Mouse (Mus musculus): Measurements from ENCODE around the gene Gli1. TPM values are rescaled to one million over a fixed set of nuclear protein-coding genes. Genes with fewer than 3 reads are reported as not detected.
A peak's percentile ranks its signal among the peaks of the same experiment; 100 is the strongest.
"Not testable (repeated sequence)": the region's sequence is repeated elsewhere in the genome, so short reads cannot be mapped to it uniquely, and the experiment has no call there.

Gene Gli1
- polyA plus RNA-seq, 1 experiment from 2014 or later: 2.0 TPM

DNA sequence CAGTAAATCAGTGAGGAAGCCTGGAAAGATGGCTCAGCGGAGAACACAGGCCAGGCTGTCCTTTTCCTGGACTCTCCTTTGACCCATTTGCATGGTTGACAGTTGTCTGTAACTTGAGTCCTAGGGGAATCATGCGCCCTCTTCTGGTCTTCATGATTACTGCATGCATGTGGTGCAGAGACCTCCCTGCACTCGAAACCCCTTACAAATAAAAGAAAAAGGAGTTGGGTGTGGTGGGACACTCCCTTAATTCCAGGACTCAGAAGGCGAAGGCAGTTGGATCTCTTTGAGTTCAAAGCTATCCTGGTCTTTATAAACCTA, 29.5 kb downstream of the Gli1 start:
- Histone ChIP-seq H3K27me3 (replicated peaks; ENCODE audit: control insufficient read depth, insufficient read depth, low read length) (no peaks in the 10 kb centered on the region), H3K9ac (ENCODE audit: low read depth, low read length) (peak overlapping the region; percentile 52; the same call in 1 of the 2 replicates), H3K9me3 (ENCODE audit: control insufficient read depth) (no peaks in the 10 kb centered on the region), H3K4me2 (replicated peaks; ENCODE audit: low read depth) (peak overlapping the region; percentile 76), H3K4me1 (replicated peaks; ENCODE audit: control insufficient read depth, insufficient read depth, low read length) (no peaks in the 10 kb centered on the region), H3K36me3 (ENCODE audit: control insufficient read depth, insufficient read depth) (peaks cover 15% of the 10 kb centered on the region), H3K27ac (ENCODE audit: low read depth, low read length) (peak overlapping the region; percentile 58), H3K4me3 (ENCODE audit: low read depth, low read length) (peak overlapping the region; percentile 60)
- ATAC-seq: peak; percentile 29; the same call in 1 of the 2 replicates
- TF ChIP-seq CTCF (IDR thresholded peaks at IDR 0.05; ENCODE audit: low read depth): peak; percentile 95
- 1% methylated on average over 4 of the region's 4 CpGs for WGBS

DNA sequence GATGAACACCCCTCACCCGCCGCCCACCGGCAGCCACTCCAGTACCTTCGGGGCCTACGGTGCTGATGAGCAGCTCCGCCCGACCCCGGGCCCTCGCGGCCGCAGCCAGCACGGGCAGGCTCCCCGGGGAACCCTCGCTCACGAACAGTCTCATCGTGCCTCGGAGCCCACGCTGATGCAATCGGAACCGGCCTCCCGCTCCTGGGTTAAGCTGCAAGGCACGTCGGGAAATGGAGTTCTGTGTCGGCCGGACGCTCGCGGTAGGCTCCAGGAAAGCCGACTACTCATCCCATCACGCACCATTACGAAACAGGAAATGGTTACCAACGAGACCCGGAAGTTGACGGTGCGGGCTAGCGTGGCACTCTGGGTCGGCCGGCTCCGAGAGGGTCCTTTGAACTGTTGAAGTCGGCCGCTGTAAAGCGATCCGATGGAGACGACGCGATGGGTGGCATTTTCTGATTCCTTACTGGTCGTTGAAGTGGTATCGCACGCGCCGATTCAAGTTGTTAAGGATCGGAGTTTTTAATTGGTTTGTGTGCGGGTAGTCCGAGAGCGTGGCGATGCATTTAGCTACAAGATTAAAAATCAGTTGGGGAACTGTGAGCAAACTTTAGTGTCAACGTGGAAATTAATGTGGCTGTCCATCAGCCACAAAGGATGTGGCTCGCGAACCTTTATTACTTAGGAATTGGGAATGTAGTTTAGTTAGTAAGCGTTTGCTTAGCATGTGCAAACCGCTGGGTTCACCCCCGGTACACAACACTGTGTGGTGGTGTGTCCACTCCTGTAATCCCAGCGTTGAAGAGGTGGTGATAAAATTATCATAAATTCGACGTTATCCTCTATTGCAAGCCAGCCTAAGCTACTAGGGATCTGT, 30.1 kb downstream of the Gli1 start, which contains the start of gene Mars:
Gene Mars (minus strand): TSS at position 311 of the 880 bp plus-strand sequence.
- 0% methylated on average over 65 of the region's 65 CpGs for WGBS
- TF ChIP-seq CTCF (IDR thresholded peaks at IDR 0.05; ENCODE audit: low read depth): no peak
- peak within 1 kb of the TSS; percentile 76 for H3K4me2 ChIP-seq (replicated peaks; ENCODE audit: low read depth)
- peak within 1 kb of the TSS; percentile 58 for H3K27ac ChIP-seq (ENCODE audit: low read depth, low read length)
- no peaks in the 10 kb centered on the region for H3K4me1 ChIP-seq (replicated peaks; ENCODE audit: control insufficient read depth, insufficient read depth, low read length)
- H3K36me3 ChIP-seq (ENCODE audit: control insufficient read depth, insufficient read depth): peaks cover 20% of the 10 kb centered on the region
- no peaks in the 10 kb centered on the region for H3K9me3 ChIP-seq (ENCODE audit: control insufficient read depth)
- H3K9ac ChIP-seq (ENCODE audit: low read depth, low read length): peak within 1 kb of the TSS; percentile 52
- peak within 1 kb of the TSS; percentile 60 for H3K4me3 ChIP-seq (ENCODE audit: low read depth, low read length)
- peak; percentile 92 for ATAC-seq
- H3K27me3 ChIP-seq (replicated peaks; ENCODE audit: control insufficient read depth, insufficient read depth, low read length): no peaks in the 10 kb centered on the region

DNA sequence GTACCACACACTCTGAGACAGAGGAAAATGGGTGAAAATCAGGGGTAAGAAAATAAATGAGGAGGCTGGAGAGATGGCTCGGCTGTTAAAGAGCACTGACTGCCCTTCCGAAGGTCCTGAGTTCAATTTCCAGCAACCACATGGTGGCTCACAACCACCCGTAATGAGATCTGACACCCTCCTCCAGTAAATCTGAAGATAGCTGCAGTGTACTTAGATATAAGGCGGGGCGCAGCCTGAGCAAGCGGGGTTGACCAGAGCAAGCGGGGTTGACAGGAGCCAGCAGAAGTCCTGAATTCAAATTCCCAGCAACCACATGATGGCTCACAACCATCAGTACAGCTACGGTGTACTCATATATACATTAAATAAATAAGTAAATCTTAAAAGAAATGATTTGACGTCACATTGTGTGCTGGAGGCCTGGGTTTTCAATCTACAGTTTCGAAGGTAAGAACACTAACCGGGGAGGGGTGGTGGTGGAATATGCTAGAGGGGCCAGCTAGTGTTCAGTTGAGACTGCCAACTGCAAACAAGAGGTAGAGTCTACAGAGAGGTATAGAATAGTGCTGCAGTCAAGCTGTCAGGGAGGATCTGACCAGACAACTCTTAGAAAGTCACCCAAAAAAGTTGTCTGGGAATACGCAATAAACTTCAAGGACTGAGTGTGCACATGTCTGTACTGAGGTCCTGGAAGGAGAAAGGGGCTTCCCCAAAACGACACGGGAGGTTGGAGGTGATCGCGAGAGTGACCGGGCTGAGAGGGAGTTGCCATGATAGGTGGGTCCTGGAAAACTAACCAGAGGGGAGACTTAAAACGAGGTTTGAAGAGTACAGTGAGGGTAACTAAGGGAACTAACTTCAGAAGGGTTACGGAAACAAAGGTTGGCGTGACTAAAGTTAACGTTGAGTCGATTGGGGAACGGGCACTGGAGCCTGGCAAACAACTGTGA, 31.0 kb downstream of the Gli1 start:
- H3K36me3 ChIP-seq (ENCODE audit: control insufficient read depth, insufficient read depth): peaks cover 30% of the 10 kb centered on the region
- no peaks in the 10 kb centered on the region for H3K27me3 ChIP-seq (replicated peaks; ENCODE audit: control insufficient read depth, insufficient read depth, low read length)
- peak overlapping the region; percentile 76 for H3K4me2 ChIP-seq (replicated peaks; ENCODE audit: low read depth)
- H3K4me1 ChIP-seq (replicated peaks; ENCODE audit: control insufficient read depth, insufficient read depth, low read length): no peaks in the 10 kb centered on the region
- H3K9ac ChIP-seq (ENCODE audit: low read depth, low read length): peak overlapping the region; percentile 52
- TF ChIP-seq CTCF (IDR thresholded peaks at IDR 0.05; ENCODE audit: low read depth): no peak
- H3K27ac ChIP-seq (ENCODE audit: low read depth, low read length): peak overlapping the region; percentile 58; the same call in 1 of the 2 replicates
- no peaks in the 10 kb centered on the region for H3K9me3 ChIP-seq (ENCODE audit: control insufficient read depth)
- peak overlapping the region; percentile 60 for H3K4me3 ChIP-seq (ENCODE audit: low read depth, low read length)
- WGBS: 21% methylated on average over 23 of the region's 23 CpGs
- ATAC-seq: peak; percentile 69

DNA sequence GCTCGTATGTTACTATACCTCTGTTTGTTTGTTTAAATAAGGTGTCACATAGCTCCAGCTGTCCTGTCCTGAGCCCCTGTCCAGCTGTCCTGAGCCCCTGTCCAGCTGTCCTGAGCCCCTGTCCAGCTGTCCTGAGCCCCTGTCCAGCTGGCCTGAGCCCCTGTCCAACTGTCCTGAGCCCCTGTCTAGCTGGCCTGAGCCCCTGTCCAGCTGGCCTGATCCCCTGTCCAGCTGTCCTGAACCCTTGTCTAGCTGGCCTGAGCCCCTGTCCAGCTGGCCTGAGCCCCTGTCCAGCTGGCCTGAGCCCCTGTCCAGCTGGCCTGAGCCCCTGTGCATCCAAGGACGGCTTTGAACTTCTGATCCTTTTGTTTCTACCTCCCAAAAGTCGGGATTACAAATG, 32.6 kb downstream of the Gli1 start:
- H3K27me3 ChIP-seq (replicated peaks; ENCODE audit: control insufficient read depth, insufficient read depth, low read length); H3K4me2 ChIP-seq (replicated peaks; ENCODE audit: low read depth); H3K9ac ChIP-seq (ENCODE audit: low read depth, low read length); H3K4me1 ChIP-seq (replicated peaks; ENCODE audit: control insufficient read depth, insufficient read depth, low read length); H3K9me3 ChIP-seq (ENCODE audit: control insufficient read depth); ATAC-seq; H3K27ac ChIP-seq (ENCODE audit: low read depth, low read length); H3K4me3 ChIP-seq (ENCODE audit: low read depth, low read length): not testable (repeated sequence)
- H3K36me3 ChIP-seq (ENCODE audit: control insufficient read depth, insufficient read depth): peaks cover 44% of the 10 kb centered on the region
- WGBS: 95% methylated on average over 3 of the region's 3 CpGs

DNA sequence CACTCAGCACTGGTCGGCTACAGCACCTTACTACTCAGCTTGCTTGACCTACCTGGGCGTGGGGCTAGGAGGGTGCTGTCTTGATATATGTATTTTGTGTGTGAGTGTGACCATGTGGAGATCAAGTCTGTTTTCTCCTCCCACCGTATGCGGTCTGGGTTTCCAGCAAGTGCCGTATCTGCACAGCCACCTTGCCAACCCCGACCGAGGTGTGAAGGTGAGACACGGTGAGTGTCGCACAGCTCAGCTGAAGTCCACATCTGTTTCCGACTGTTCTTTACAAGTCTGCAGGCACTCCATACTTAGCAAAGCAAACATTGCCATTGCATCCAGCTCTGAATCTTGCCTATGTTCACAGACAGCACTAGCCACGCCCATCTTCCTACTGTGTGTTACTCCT, 38.6 kb downstream of the Gli1 start:
- Histone ChIP-seq H3K9ac (ENCODE audit: low read depth, low read length) (no peak overlapping the region), H3K27me3 (replicated peaks; ENCODE audit: control insufficient read depth, insufficient read depth, low read length) (no peaks in the 10 kb centered on the region), H3K4me2 (replicated peaks; ENCODE audit: low read depth) (no peak overlapping the region), H3K4me1 (replicated peaks; ENCODE audit: control insufficient read depth, insufficient read depth, low read length) (no peaks in the 10 kb centered on the region), H3K36me3 (ENCODE audit: control insufficient read depth, insufficient read depth) (peaks cover 87% of the 10 kb centered on the region), H3K27ac (ENCODE audit: low read depth, low read length) (no peak overlapping the region), H3K9me3 (ENCODE audit: control insufficient read depth) (no peaks in the 10 kb centered on the region), H3K4me3 (ENCODE audit: low read depth, low read length) (no peak overlapping the region)
- WGBS: 94% methylated on average over 11 of the region's 11 CpGs
- no peak for TF ChIP-seq CTCF (IDR thresholded peaks at IDR 0.05; ENCODE audit: low read depth)
- no peak for ATAC-seq

DNA sequence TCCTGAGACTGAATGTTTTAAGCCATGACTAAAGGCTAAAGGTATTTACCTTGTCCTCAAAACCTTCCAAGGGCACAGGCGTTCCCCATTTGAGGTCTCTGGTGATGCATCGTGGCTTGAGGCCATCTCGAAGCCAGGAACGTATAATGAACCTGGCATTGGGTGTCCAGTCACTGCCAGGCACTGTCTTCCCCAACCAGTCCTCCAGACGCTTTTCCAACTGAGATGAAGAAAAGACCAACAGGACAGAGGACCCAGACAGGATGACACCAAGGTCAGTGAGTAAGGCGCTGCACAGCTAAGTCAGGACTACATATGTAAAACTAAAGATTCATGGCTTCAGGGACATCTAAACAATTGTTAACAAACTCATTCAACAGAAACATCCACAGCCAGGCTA, 41.4 kb downstream of the Gli1 start:
- TF ChIP-seq CTCF (IDR thresholded peaks at IDR 0.05; ENCODE audit: low read depth): no peak
- Histone ChIP-seq H3K27ac (ENCODE audit: low read depth, low read length) (no peak overlapping the region), H3K36me3 (ENCODE audit: control insufficient read depth, insufficient read depth) (peaks cover 89% of the 10 kb centered on the region), H3K4me3 (ENCODE audit: low read depth, low read length) (no peak overlapping the region), H3K9me3 (ENCODE audit: control insufficient read depth) (no peaks in the 10 kb centered on the region), H3K27me3 (replicated peaks; ENCODE audit: control insufficient read depth, insufficient read depth, low read length) (no peaks in the 10 kb centered on the region), H3K9ac (ENCODE audit: low read depth, low read length) (no peak overlapping the region), H3K4me2 (replicated peaks; ENCODE audit: low read depth) (no peak overlapping the region), H3K4me1 (replicated peaks; ENCODE audit: control insufficient read depth, insufficient read depth, low read length) (no peaks in the 10 kb centered on the region)
- WGBS: 93% methylated on average over 6 of the region's 6 CpGs
- no peak for ATAC-seq

Measured in intestine, postnatal 0 days (tissue).